Mouse (Mus musculus) heart, embryonic 15.5 days (tissue): ENCODE measurements around the gene Gdf5. TPM values are rescaled to one million over a fixed set of nuclear protein-coding genes. Genes with fewer than 3 reads are reported as not detected.

ENCODE experiments used
- ATAC-seq: fragments of 200-750 bp; cut with Nextera tagmentation; replicated peaks from 2 replicates; pipeline ENCODE4 v1.8.0; 2017; ENCODE audit warnings: low read depth, moderate TSS enrichment; ENCODE audit not compliant: insufficient number of reproducible peaks, insufficient read depth, low FRiP score
- H3K27ac ChIP-seq: fragments of 300-500 bp; sonication (generic); 2 replicates; pipeline ENCODE4 v1.5.1; 2015; ENCODE audit warnings: mild to moderate bottlenecking, inconsistent platforms
- H3K27me3 ChIP-seq: fragments of 300-500 bp; sonication (generic); 2 replicates; pipeline ENCODE4 v1.6.1; 2015; ENCODE audit warnings: inconsistent platforms
- H3K36me3 ChIP-seq: fragments of 300-500 bp; sonication (generic); 2 replicates; pipeline ENCODE4 v1.6.1; 2015; ENCODE audit warnings: mild to moderate bottlenecking, inconsistent platforms
- H3K4me1 ChIP-seq: fragments of 300-500 bp; sonication (generic); replicated peaks from 2 replicates; pipeline ENCODE4 v1.6.1; 2015; ENCODE audit warnings: inconsistent platforms
- H3K4me2 ChIP-seq: fragments of 300-500 bp; sonication (generic); 2 replicates; pipeline ENCODE4 v1.6.1; 2015; ENCODE audit warnings: inconsistent platforms, mild to moderate bottlenecking, moderate library complexity
- H3K4me3 ChIP-seq: fragments of 300-500 bp; sonication (generic); 2 replicates; pipeline ENCODE4 v1.5.1; 2015; ENCODE audit warnings: mild to moderate bottlenecking, inconsistent platforms
- H3K9ac ChIP-seq: fragments of 300-500 bp; sonication (generic); 2 replicates; pipeline ENCODE4 v1.6.1; 2015; ENCODE audit warnings: mild to moderate bottlenecking, inconsistent platforms
- H3K9me3 ChIP-seq: fragments of 300-500 bp; sonication (generic); replicated peaks from 2 replicates; pipeline ENCODE4 v1.6.1; 2016; ENCODE audit warnings: inconsistent platforms
- WGBS: fragments of 180-500 bp; shearing (Covaris S2); methylation state at CpG from one replicate; pipeline ENCODE4 v1.1.7; 2015; ENCODE audit warnings: mixed read lengths; 5-methylcytosine and 5-hydroxymethylcytosine counted together
- polyA plus RNA-seq: library from polyadenylated mRNA; unstranded; fragments of >200 nt; fragmentation: Nextera tagmentation; extraction: Ambion mirVana; gene quantifications from 2 replicates; pipeline ENCODE4 v1.2.1, GENCODE M21; 2015

Gdf5 gene
- polyA plus RNA-seq, 1 experiment from 2014 or later, result 0.30 TPM

DNA sequence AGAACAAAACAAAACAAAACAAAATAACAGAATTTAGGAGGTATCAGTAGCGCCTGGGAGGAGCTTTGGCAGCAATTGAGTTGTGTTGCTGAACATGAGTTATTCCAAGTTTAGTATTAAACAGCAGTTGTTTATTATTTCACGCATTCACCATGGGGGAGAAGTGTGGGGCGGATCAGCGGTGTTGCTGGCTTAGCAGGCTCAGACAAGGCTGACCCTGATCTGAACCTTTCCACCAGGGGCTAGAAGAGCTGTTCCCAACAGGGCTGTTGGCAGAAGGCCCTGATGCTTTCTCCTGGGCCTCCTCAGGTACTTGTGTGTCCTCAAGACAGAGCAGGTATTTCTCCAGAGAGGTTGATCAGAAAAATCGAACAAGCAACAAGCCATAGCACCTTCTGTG, 14.8 kb upstream of the Gdf5 start:
- Histone ChIP-seq H3K4me1 (peaks cover 8% of the 10 kb centered on the region), H3K36me3 (peaks cover 16% of the 10 kb centered on the region; the same call in 1 of the 2 replicates), H3K9me3 (no peaks in the 10 kb centered on the region), H3K27ac (no peak overlapping the region), H3K4me2 (no peak overlapping the region), H3K9ac (no peak overlapping the region), H3K27me3 (no peaks in the 10 kb centered on the region), H3K4me3 (no peak overlapping the region)
- 80% methylated on average over 5 of the region's 5 CpGs for WGBS
- ATAC-seq, result no peak

DNA sequence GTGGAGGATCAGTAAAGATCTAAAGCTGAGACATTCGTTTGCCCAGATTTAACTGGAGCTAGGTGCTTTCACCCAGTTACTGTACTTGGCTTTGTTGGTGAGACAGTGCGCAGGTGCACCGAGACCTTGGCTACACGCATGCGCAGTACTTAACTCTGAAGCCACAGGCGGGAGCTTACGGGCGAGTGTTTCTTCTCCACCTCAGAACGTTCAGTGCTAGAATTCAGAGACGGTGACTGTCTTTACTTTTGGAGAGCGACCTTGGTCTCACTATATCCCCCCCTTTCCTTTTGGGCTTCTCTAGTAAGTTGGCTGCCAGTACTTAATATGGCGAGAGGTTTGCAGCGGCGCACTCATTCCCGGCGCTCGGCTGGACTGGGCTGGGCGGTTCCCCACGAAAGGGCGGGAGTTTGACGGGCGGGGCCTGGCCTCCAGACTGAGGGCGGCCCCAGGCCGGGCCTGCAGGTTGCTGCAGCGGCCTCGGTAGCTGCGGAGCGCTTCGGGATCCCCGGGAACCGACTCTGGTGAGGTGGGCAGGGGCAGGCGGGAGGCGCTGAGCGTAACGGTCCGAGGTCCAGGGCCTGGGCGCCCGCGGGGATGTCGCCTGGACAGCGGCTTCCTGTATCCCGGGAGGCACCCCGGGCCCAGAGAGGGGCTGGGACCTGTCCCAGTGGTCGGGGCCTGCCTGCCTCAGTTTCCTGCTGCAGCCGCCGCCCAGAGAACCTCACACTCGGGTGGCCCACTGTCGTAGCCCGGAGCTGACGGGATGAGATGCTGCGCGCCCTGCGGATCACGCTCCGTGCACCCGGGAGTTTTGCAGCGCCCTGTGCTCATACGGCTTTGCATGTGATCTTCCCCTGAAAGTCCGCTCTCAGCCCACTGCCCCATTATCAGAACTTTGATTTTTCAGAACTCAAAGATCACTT, 11.2 kb upstream of the Gdf5 start, which contains the start of gene Cep250:
Gene Cep250, plus strand, starts transcription at position 325 of the 926 bp plus-strand sequence.
- WGBS, result 3% methylated on average over 57 of the region's 59 CpGs

GRCm38 (mm10) chr2:155952006-155952405, 6.8 kb upstream of the Gdf5 start:
- H3K9ac ChIP-seq, result no peak overlapping the region
- no peak for ATAC-seq

More for the DNA sequence above, 11.2 kb upstream of the Gdf5 start, which contains the start of gene Cep250:
- ATAC-seq, result peak; percentile 99
- no peaks in the 10 kb centered on the region for H3K27me3 ChIP-seq
- H3K4me2 ChIP-seq, result peak within 1 kb of the TSS; percentile 72
- no peaks in the 10 kb centered on the region for H3K9me3 ChIP-seq
- peak within 1 kb of the TSS; percentile 90 for H3K9ac ChIP-seq
- H3K4me1 ChIP-seq, result peaks cover 8% of the 10 kb centered on the region
- H3K36me3 ChIP-seq, result no peaks in the 10 kb centered on the region; the same call in 1 of the 2 replicates
- H3K27ac ChIP-seq, result peak within 1 kb of the TSS; percentile 89
- H3K4me3 ChIP-seq, result peak within 1 kb of the TSS; percentile 81

DNA sequence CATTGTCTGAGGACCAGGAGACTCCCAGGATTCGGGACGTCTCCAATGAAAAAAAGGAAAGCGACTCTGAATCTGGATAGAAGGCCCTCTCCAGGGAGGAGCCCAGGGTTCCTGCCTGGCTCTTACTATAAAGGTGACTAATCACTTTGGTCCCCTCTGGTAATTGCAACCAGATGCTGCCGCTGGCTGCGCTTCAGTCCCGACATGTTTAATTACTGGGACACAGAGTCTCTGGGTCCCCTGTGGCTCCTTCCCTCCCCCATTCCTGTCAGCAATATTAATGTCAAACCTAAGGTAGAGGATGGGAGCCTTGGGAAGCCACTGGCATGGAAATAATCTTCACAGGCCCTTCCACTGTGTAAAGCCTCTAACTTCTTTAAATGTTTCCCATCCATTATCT, 4.2 kb upstream of the Gdf5 start:
- Histone ChIP-seq H3K9me3 (no peaks in the 10 kb centered on the region), H3K4me3 (no peak overlapping the region), H3K4me1 (peaks cover 16% of the 10 kb centered on the region; the same call in 1 of the 2 replicates), H3K9ac (no peak overlapping the region), H3K27ac (no peak overlapping the region), H3K4me2 (no peak overlapping the region), H3K27me3 (peaks cover 2% of the 10 kb centered on the region), H3K36me3 (no peaks in the 10 kb centered on the region)
- ATAC-seq, result no peak
- WGBS, result 33% methylated on average over 6 of the region's 6 CpGs

More at GRCm38 (mm10) chr2:155952006-155952405, 6.8 kb upstream of the Gdf5 start:
- H3K36me3 ChIP-seq, result no peaks in the 10 kb centered on the region
- H3K4me3 ChIP-seq, result no peak overlapping the region
- peaks cover 5% of the 10 kb centered on the region; the same call in 1 of the 2 replicates for H3K4me1 ChIP-seq
- H3K4me2 ChIP-seq, result no peak overlapping the region
- no peaks in the 10 kb centered on the region for H3K27me3 ChIP-seq
- H3K9me3 ChIP-seq, result no peaks in the 10 kb centered on the region
- no peak overlapping the region for H3K27ac ChIP-seq

GRCm38 (mm10) chr2:155947390-155948002, 2.3 kb upstream of the Gdf5 start:
- H3K9me3 ChIP-seq, result no peaks in the 10 kb centered on the region
- WGBS, result 44% methylated on average over 5 of the region's 5 CpGs
- H3K4me3 ChIP-seq, result no peak overlapping the region
- no peak overlapping the region for H3K9ac ChIP-seq
- ATAC-seq, result no peak
- H3K36me3 ChIP-seq, result no peaks in the 10 kb centered on the region
- peaks cover 7% of the 10 kb centered on the region for H3K27me3 ChIP-seq
- peaks cover 23% of the 10 kb centered on the region for H3K4me1 ChIP-seq
- no peak overlapping the region for H3K27ac ChIP-seq
- H3K4me2 ChIP-seq, result no peak overlapping the region

- Histone ChIP-seq H3K27me3 (peaks cover 7% of the 10 kb centered on the region), H3K9ac (no peak overlapping the region), H3K4me3 (no peak overlapping the region), H3K9me3 (no peaks in the 10 kb centered on the region), H3K36me3 (no peaks in the 10 kb centered on the region), H3K4me2 (no peak overlapping the region), H3K4me1 (peaks cover 23% of the 10 kb centered on the region), H3K27ac (no peak overlapping the region)
- ATAC-seq, result no peak
- 27% methylated on average over 4 of the region's 4 CpGs for WGBS
Measured at GRCm38 (mm10) chr2:155946499-155946898, 1.3 kb upstream of the Gdf5 start.

GRCm38 (mm10) chr2:155946069-155946468, 902 bp upstream of the Gdf5 start:
- no peak overlapping the region for H3K4me2 ChIP-seq
- H3K27me3 ChIP-seq, result peaks cover 7% of the 10 kb centered on the region
- no peak overlapping the region for H3K4me3 ChIP-seq
- H3K4me1 ChIP-seq, result peaks cover 23% of the 10 kb centered on the region
- H3K9ac ChIP-seq, result no peak overlapping the region
- H3K36me3 ChIP-seq, result no peaks in the 10 kb centered on the region
- H3K27ac ChIP-seq, result no peak overlapping the region
- ATAC-seq, result no peak
- H3K9me3 ChIP-seq, result no peaks in the 10 kb centered on the region
- WGBS, result 0% methylated on average over 7 of the region's 7 CpGs

DNA sequence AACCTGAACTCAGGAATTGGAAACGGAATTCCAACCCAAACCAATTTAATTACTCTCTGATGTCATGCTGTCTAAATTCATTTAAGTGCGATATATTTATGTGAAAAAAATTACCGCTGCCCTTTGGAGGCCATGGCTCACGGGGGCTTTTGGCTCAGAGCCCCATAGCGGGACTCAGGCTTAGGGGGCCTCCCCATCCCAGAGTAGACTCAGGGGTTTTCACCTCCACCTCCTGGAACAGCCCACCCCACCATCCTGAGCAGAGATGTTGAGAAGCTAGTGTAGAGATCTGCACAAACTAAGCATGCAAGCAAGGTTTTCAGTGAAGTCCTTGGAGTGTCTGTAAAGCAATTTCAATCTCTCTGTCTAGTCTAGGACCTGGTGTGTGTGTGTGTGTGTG, 413 bp upstream of the Gdf5 start:
- Histone ChIP-seq H3K4me1 (peaks cover 23% of the 10 kb centered on the region), H3K9ac (no peak overlapping the region), H3K9me3 (no peaks in the 10 kb centered on the region), H3K27ac (no peak overlapping the region), H3K4me3 (no peak overlapping the region), H3K4me2 (no peak overlapping the region), H3K36me3 (no peaks in the 10 kb centered on the region), H3K27me3 (peaks cover 7% of the 10 kb centered on the region)
- WGBS, result 62% methylated on average over 5 of the region's 5 CpGs
- ATAC-seq, result no peak

GRCm38 (mm10) chr2:155944685-155945084, 482 bp downstream of the Gdf5 start:
- H3K9ac ChIP-seq, result 0 out of 2 replicates have a peak overlapping the region, but pooled peaks have one; percentile 8
- H3K4me2 ChIP-seq, result peak overlapping the region; percentile 34; the same call in 1 of the 2 replicates
- 77% methylated on average over 4 of the region's 4 CpGs for WGBS
- H3K9me3 ChIP-seq, result no peaks in the 10 kb centered on the region
- H3K4me3 ChIP-seq, result 0 out of 2 replicates have a peak overlapping the region, but pooled peaks have one; percentile 6
- peaks cover 23% of the 10 kb centered on the region for H3K4me1 ChIP-seq
- no peaks in the 10 kb centered on the region for H3K36me3 ChIP-seq
- ATAC-seq, result no peak
- no peak overlapping the region for H3K27ac ChIP-seq
- peaks cover 7% of the 10 kb centered on the region for H3K27me3 ChIP-seq

- H3K4me1 ChIP-seq, result peaks cover 23% of the 10 kb centered on the region
- no peaks in the 10 kb centered on the region for H3K36me3 ChIP-seq
- no peak overlapping the region for H3K27ac ChIP-seq
- ATAC-seq, result no peak
- H3K27me3 ChIP-seq, result peaks cover 7% of the 10 kb centered on the region
- no peaks in the 10 kb centered on the region for H3K9me3 ChIP-seq
- 8% methylated on average over 8 of the region's 8 CpGs for WGBS
- H3K4me3 ChIP-seq, result no peak overlapping the region
- H3K9ac ChIP-seq, result no peak overlapping the region
- H3K4me2 ChIP-seq, result peak overlapping the region; percentile 35
Measured at GRCm38 (mm10) chr2:155943463-155943862, 1.7 kb downstream of the Gdf5 start.

DNA sequence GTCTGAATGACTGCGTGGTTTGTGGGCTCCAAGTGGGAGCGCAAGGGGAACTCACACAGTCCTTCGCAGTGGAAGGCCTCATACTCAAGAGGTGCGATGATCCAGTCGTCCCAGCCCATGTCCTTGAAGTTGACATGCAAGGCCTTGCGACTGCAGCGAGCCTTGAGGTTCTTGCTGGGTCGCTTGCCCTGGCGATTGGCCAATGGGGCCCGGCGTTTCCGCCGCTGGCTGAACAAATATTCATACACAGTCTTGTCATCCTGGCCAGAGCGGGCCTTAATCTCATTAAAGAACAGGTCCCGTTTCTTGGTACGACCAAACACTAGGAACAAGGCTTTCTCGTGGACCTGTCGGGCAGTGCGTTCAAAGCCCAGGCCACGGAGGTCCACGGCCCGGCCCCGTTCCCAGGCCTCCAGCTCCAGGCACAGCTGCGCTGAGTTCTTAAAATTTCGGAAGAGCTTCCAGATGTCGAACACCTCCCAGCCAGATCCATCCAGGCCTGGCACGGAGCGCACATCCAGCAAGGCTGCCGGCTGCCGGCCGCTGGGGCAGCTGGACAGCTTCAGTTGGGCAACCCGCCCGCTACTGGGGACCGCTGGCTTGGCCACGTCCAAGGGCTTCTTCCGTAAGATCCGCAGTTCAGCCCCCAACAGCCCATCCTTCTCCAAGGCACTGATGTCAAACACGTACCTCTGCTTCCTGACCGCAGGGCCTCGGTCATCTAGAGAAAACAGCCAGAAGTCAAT, 3.3 kb downstream of the Gdf5 start:
- H3K4me2 ChIP-seq, result no peak overlapping the region
- no peak overlapping the region for H3K9ac ChIP-seq
- peaks cover 7% of the 10 kb centered on the region for H3K27me3 ChIP-seq
- H3K9me3 ChIP-seq, result no peaks in the 10 kb centered on the region
- 85% methylated on average over 40 of the region's 40 CpGs for WGBS
- ATAC-seq, result no peak
- H3K36me3 ChIP-seq, result no peaks in the 10 kb centered on the region
- H3K4me3 ChIP-seq, result no peak overlapping the region
- no peak overlapping the region for H3K27ac ChIP-seq
- peaks cover 17% of the 10 kb centered on the region for H3K4me1 ChIP-seq
